Mouse (Mus musculus) hindbrain, embryonic 14.5 days (tissue): ENCODE results near the gene Ctdnep1. TPM values are rescaled to one million over a fixed set of nuclear protein-coding genes. Genes with fewer than 3 reads are reported as not detected.

ENCODE experiments used
- ATAC-seq: fragments of 200-750 bp; cut with Nextera tagmentation; 2 replicates; pipeline ENCODE4 v1.8.0; 2017; ENCODE audit warnings: moderate number of reproducible peaks, mild to moderate bottlenecking, moderate TSS enrichment, moderate library complexity; ENCODE audit not compliant: low FRiP score
- DNase-seq: peaks from one replicate; pipeline ENCODE4 v3.0.0-alpha.2; 2015; ENCODE audit warnings: low spot score
- H3K27ac ChIP-seq: fragments of 300-500 bp; sonication (generic); 2 replicates; pipeline ENCODE4 v1.5.1; 2014; ENCODE audit warnings: mild to moderate bottlenecking, moderate library complexity
- H3K27me3 ChIP-seq: fragments of 300-500 bp; sonication (generic); 2 replicates; pipeline ENCODE4 v1.6.1; 2014; ENCODE audit warnings: mild to moderate bottlenecking, low read length, mixed read lengths; ENCODE audit not compliant: control insufficient read depth, insufficient read depth
- H3K36me3 ChIP-seq: fragments of 300-500 bp; sonication (generic); replicated peaks from 2 replicates; pipeline ENCODE4 v1.6.1; 2014; ENCODE audit not compliant: control insufficient read depth, insufficient read depth
- H3K4me1 ChIP-seq: fragments of 300-500 bp; sonication (generic); replicated peaks from 2 replicates; pipeline ENCODE4 v1.6.1; 2014; ENCODE audit warnings: antibody characterized with exemption, low read length, mixed read lengths; ENCODE audit not compliant: control insufficient read depth, insufficient read depth
- H3K4me2 ChIP-seq: fragments of 300-500 bp; sonication (generic); replicated peaks from 2 replicates; pipeline ENCODE4 v1.6.1; 2014; ENCODE audit warnings: mild to moderate bottlenecking, moderate library complexity
- H3K4me3 ChIP-seq: fragments of 300-500 bp; sonication (generic); replicated peaks from 2 replicates; pipeline ENCODE4 v1.5.1; 2014; ENCODE audit warnings: mild to moderate bottlenecking, low read length
- H3K9ac ChIP-seq: fragments of 300-500 bp; sonication (generic); 2 replicates; pipeline ENCODE4 v1.6.1; 2014
- H3K9me3 ChIP-seq: fragments of 300-500 bp; sonication (generic); 2 replicates; pipeline ENCODE4 v1.6.1; 2016; ENCODE audit warnings: low read length; ENCODE audit not compliant: control insufficient read depth
- WGBS: fragments of 180-500 bp; shearing (Covaris S2); extraction: QIAGEN DNeasy Blood & Tissue Kit; methylation state at CpG from one replicate; pipeline ENCODE4 v1.1.7; 2014; 5-methylcytosine and 5-hydroxymethylcytosine counted together
- polyA plus RNA-seq: library from polyadenylated mRNA; unstranded; fragments of >200 nt; fragmentation: Nextera tagmentation; extraction: Ambion mirVana; gene quantifications from 2 replicates; pipeline ENCODE4 v1.2.1, GENCODE M21; 2014

The Ctdnep1 gene
- polyA plus RNA-seq, 1 experiment from 2014 or later: 25.5 TPM

- no peak for ATAC-seq
- no peak for DNase-seq
- Histone ChIP-seq H3K4me2 (peak overlapping the region; percentile 90), H3K9me3 (no peaks in the 10 kb centered on the region), H3K9ac (peak overlapping the region; percentile 94), H3K36me3 (no peaks in the 10 kb centered on the region), H3K4me3 (peak overlapping the region; percentile 81), H3K4me1 (peaks cover 58% of the 10 kb centered on the region), H3K27ac (peak overlapping the region; percentile 95), H3K27me3 (no peaks in the 10 kb centered on the region)
- WGBS: 10% methylated on average over 2 of the region's 2 CpGs
These were observed 38.6 kb downstream of the Ctdnep1 start for GRCm38 (mm10) chr11:70019495-70020021.

GRCm38 (mm10) chr11:70020022-70020631 is 39.2 kb downstream of the Ctdnep1 start:
- 11% methylated on average over 8 of the region's 8 CpGs for WGBS
- Histone ChIP-seq H3K27ac (peak overlapping the region; percentile 95), H3K4me3 (peak overlapping the region; percentile 81), H3K4me2 (peak overlapping the region; percentile 90), H3K36me3 (no peaks in the 10 kb centered on the region), H3K4me1 (peaks cover 60% of the 10 kb centered on the region), H3K9ac (peak overlapping the region; percentile 94), H3K27me3 (no peaks in the 10 kb centered on the region), H3K9me3 (no peaks in the 10 kb centered on the region)
- ATAC-seq: no peak
- no peak for DNase-seq

GRCm38 (mm10) chr11:70020731-70021263 is 39.8 kb downstream of the Ctdnep1 start:
- DNase-seq (peak; percentile 78), ATAC-seq (peak; percentile 69)
- WGBS: 0% methylated on average over 8 of the region's 8 CpGs
- Histone ChIP-seq H3K36me3 (no peaks in the 10 kb centered on the region), H3K9ac (peak overlapping the region; percentile 94), H3K4me3 (peak overlapping the region; percentile 81), H3K9me3 (no peaks in the 10 kb centered on the region), H3K27me3 (no peaks in the 10 kb centered on the region), H3K27ac (peak overlapping the region; percentile 95), H3K4me1 (peaks cover 61% of the 10 kb centered on the region), H3K4me2 (peak overlapping the region; percentile 90)

GRCm38 (mm10) chr11:70021264-70022132 is 40.5 kb downstream of the Ctdnep1 start:
- no peaks in the 10 kb centered on the region for H3K27me3 ChIP-seq
- H3K4me3 ChIP-seq: peak overlapping the region; percentile 81
- DNase-seq (peak; percentile 97), ATAC-seq (peak; percentile 88)
- H3K36me3 ChIP-seq: no peaks in the 10 kb centered on the region
- under 1% methylated on average over 40 of the region's 40 CpGs for WGBS
- H3K9ac ChIP-seq: peak overlapping the region; percentile 94
- peak overlapping the region; percentile 90 for H3K4me2 ChIP-seq
- H3K27ac ChIP-seq: peak overlapping the region; percentile 95
- peaks cover 68% of the 10 kb centered on the region for H3K4me1 ChIP-seq
- no peaks in the 10 kb centered on the region for H3K9me3 ChIP-seq

- ATAC-seq (no peak), DNase-seq (peak; percentile 67)
- Histone ChIP-seq H3K27me3 (no peaks in the 10 kb centered on the region), H3K4me2 (peak overlapping the region; percentile 62), H3K4me1 (peaks cover 81% of the 10 kb centered on the region), H3K9me3 (no peaks in the 10 kb centered on the region), H3K4me3 (peak overlapping the region; percentile 39), H3K27ac (peak overlapping the region; percentile 74), H3K36me3 (no peaks in the 10 kb centered on the region), H3K9ac (peak overlapping the region; percentile 64)
- WGBS: 6% methylated on average over 19 of the region's 29 CpGs
These were observed 42.7 kb downstream of the Ctdnep1 start for GRCm38 (mm10) chr11:70023481-70024150.

GRCm38 (mm10) chr11:70024151-70024514 is 43.2 kb downstream of the Ctdnep1 start:
- Histone ChIP-seq H3K27me3 (no peaks in the 10 kb centered on the region), H3K27ac (peak overlapping the region; percentile 74), H3K4me2 (peak overlapping the region; percentile 62), H3K36me3 (no peaks in the 10 kb centered on the region), H3K4me3 (peak overlapping the region; percentile 39), H3K9me3 (no peaks in the 10 kb centered on the region), H3K9ac (peak overlapping the region; percentile 64), H3K4me1 (peaks cover 83% of the 10 kb centered on the region)
- ATAC-seq: no peak
- WGBS: 11% methylated on average over 5 of the region's 6 CpGs
- no peak for DNase-seq

GRCm38 (mm10) chr11:70026689-70027088 is 45.7 kb downstream of the Ctdnep1 start:
- WGBS: 1% methylated on average over 19 of the region's 19 CpGs

GRCm38 (mm10) chr11:70027397-70027796 is 46.4 kb downstream of the Ctdnep1 start:
- Histone ChIP-seq H3K4me2 (peak overlapping the region; percentile 62), H3K36me3 (peaks cover 17% of the 10 kb centered on the region), H3K9ac (peak overlapping the region; percentile 59; the same call in 1 of the 2 replicates), H3K27me3 (no peaks in the 10 kb centered on the region), H3K4me3 (peak overlapping the region; percentile 16), H3K9me3 (no peaks in the 10 kb centered on the region), H3K4me1 (peaks cover 74% of the 10 kb centered on the region), H3K27ac (peak overlapping the region; percentile 93)
- no peak for ATAC-seq
- no peak for DNase-seq
- 31% methylated on average over 9 of the region's 9 CpGs for WGBS

More at GRCm38 (mm10) chr11:70026689-70027088, 45.7 kb downstream of the Ctdnep1 start:
- Histone ChIP-seq H3K27me3 (no peaks in the 10 kb centered on the region), H3K4me2 (peak overlapping the region; percentile 62), H3K9me3 (no peaks in the 10 kb centered on the region), H3K4me1 (peaks cover 79% of the 10 kb centered on the region), H3K9ac (peak overlapping the region; percentile 59; the same call in 1 of the 2 replicates), H3K36me3 (peaks cover 11% of the 10 kb centered on the region), H3K27ac (peak overlapping the region; percentile 93), H3K4me3 (peak overlapping the region; percentile 16)
- DNase-seq (no peak), ATAC-seq (no peak)
